Mouse (Mus musculus) megakaryocyte, embryonic 14.5 days (primary cell): ENCODE measurements around the gene Tmppe.

Source experiments
- FLI1 ChIP-seq: IDR thresholded peaks from 2 replicates; pipeline ENCODE4 v1.6.1; 2012; ENCODE audit warnings: low read length, inconsistent platforms, mixed read lengths
- GATA1 ChIP-seq: IDR thresholded peaks from 3 replicates; pipeline ENCODE4 v1.6.1; 2012; ENCODE audit warnings: mixed read lengths, low read length, inconsistent platforms, borderline replicate concordance

- TF ChIP-seq GATA1 = no peak
- TF ChIP-seq FLI1 = no peak
Measured at GRCm38 (mm10) chr9:114382936-114383710, 17.8 kb upstream of the Tmppe start.
